ENCODE assay signal across 15 mouse cellular contexts in the genomic region with DNA sequence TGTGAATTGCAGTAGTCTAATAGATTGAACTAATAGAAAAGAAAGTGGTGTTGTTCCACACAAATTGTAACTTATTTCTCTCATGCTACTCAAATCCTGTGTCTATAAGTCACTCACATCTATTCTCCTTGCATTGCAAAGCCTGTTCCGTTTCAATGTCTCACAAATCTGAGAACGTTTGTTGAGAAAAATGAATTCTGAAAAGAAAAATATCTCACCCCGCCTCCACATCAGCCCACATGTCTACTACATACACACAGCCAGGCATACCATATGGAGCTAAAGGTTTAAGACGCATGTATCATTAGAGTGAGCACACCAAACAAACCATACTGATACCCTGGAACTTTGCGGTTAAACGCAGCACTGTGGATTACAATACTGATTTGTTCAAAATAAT.
DNase-seq lines count a peak whose midpoint lies in the region.
"Had no signal": no experiment of that assay in that cellular context is flagged by ENCODE, and none has a peak within 500 bp of the region (broad histone marks: within the 10 kb centered on the region; RNA-seq: fewer than 3 reads in every experiment).

No protein-coding gene starts in this region.

- peak; percentile 8 for DNase-seq in layer of hippocampus, adult 11-12 months (ENCODE audit: low spot score)
- no peak for DNase-seq in layer of hippocampus, postnatal 10 days (ENCODE audit: low spot score in 2 of 2)
- peak; percentile 7 to 56 for DNase-seq in left cerebral cortex, postnatal 25 days (ENCODE audit: low spot score in 2 of 2)
- no peak for DNase-seq in left cerebral cortex, postnatal 4 days
- DNase-seq in brain, adult 2 months (ENCODE audit: low read depth, low spot score), result peak; percentile 64
- peak; percentile 3 for DNase-seq in layer of hippocampus, adult 9-11 months
- DNase-seq in cerebellum, adult 9-11 months, result no peak
- no peak for DNase-seq in cerebellum, postnatal 10 days
- DNase-seq: adrenal gland, postnatal 10 days; cerebellum, adult 11-12 months; cerebellum, adult 9-10 months; embryo, embryonic 11 days; heart, adult 18-20 months; heart, postnatal 10 days; heart, postnatal 4 days had no signal

- intact Hi-C loops in left cerebral cortex, postnatal 25 days (cut with DNase I), result no loop called here
- intact Hi-C loops in left cerebral cortex, postnatal 4 days (cut with DNase I), result no loop called here

Comparison
In these comparisons a context has a peak if more than half of its experiments do, and no peak if none do; other contexts are left out.
1. DNase-seq: peak in layer of hippocampus, adult 11-12 months (single experiment), left cerebral cortex, postnatal 25 days (2 of 2), brain, adult 2 months (single experiment) and layer of hippocampus, adult 9-11 months (single experiment); none in layer of hippocampus, postnatal 10 days (0 of 2), left cerebral cortex, postnatal 4 days (single experiment), cerebellum, adult 9-11 months (single experiment) and cerebellum, postnatal 10 days (0 of 2).